Mouse (Mus musculus) MEL-GATA-1-ER (cell line): ENCODE measurements around the gene Men1.
"Not testable (repeated sequence)": the region's sequence is repeated elsewhere in the genome, so short reads cannot be mapped to it uniquely, and the experiment has no call there.

Experiments used
- DNase-seq: peaks from one replicate; pipeline ENCODE4 v3.0.0-alpha.2; 2012; ENCODE audit warnings: low read depth; ENCODE audit errors: extremely low read depth

The Men1 gene

GRCm38 (mm10) chr19:6334673-6335457 is at the start of gene Men1:
Gene Men1, plus strand, starts transcription at chr19:6334979.
- DNase-seq: peak; percentile 97

- DNase-seq: no peak
Observed at GRCm38 (mm10) chr19:6285226-6285625, 49.6 kb upstream of the Men1 start.

- no peak for DNase-seq
Observed at GRCm38 (mm10) chr19:6285632-6286433, 48.9 kb upstream of the Men1 start.

GRCm38 (mm10) chr19:6286434-6287401 is 48.1 kb upstream of the Men1 start:
- no peak for DNase-seq

GRCm38 (mm10) chr19:6288236-6288894 is 46.4 kb upstream of the Men1 start:
- DNase-seq: no peak

- DNase-seq: no peak
Observed at GRCm38 (mm10) chr19:6289696-6290238, 45.0 kb upstream of the Men1 start.

- not testable (repeated sequence) for DNase-seq
Observed at GRCm38 (mm10) chr19:6290720-6291116, 44.1 kb upstream of the Men1 start.

GRCm38 (mm10) chr19:6291117-6291781 is 43.5 kb upstream of the Men1 start:
- no peak for DNase-seq

GRCm38 (mm10) chr19:6292262-6292661 is 42.5 kb upstream of the Men1 start:
- no peak for DNase-seq

GRCm38 (mm10) chr19:6294301-6294700 is 40.5 kb upstream of the Men1 start:
- no peak for DNase-seq

- no peak for DNase-seq
Observed at GRCm38 (mm10) chr19:6296551-6297210, 38.1 kb upstream of the Men1 start.

GRCm38 (mm10) chr19:6297641-6298040 is 37.1 kb upstream of the Men1 start:
- peak; percentile 81 for DNase-seq

GRCm38 (mm10) chr19:6299003-6299402 is 35.8 kb upstream of the Men1 start:
- DNase-seq: no peak

GRCm38 (mm10) chr19:6299450-6300267 is 35.1 kb upstream of the Men1 start:
- no peak for DNase-seq

GRCm38 (mm10) chr19:6300402-6300841 is 34.4 kb upstream of the Men1 start:
- DNase-seq: peak; percentile 92

GRCm38 (mm10) chr19:6302114-6302513 is 32.7 kb upstream of the Men1 start:
- DNase-seq: no peak

- DNase-seq: no peak
Observed at GRCm38 (mm10) chr19:6302522-6302921, 32.3 kb upstream of the Men1 start.

- DNase-seq: no peak
Observed at GRCm38 (mm10) chr19:6303831-6304230, 30.9 kb upstream of the Men1 start.
